Mouse (Mus musculus): ENCODE measurements around the gene Ces2f. TPM values are rescaled to one million over a fixed set of nuclear protein-coding genes. Genes with fewer than 3 reads are reported as not detected.

The Ces2f gene
- total and polyA plus RNA-seq, 2 experiments from 2014 or later: not detected

DNA sequence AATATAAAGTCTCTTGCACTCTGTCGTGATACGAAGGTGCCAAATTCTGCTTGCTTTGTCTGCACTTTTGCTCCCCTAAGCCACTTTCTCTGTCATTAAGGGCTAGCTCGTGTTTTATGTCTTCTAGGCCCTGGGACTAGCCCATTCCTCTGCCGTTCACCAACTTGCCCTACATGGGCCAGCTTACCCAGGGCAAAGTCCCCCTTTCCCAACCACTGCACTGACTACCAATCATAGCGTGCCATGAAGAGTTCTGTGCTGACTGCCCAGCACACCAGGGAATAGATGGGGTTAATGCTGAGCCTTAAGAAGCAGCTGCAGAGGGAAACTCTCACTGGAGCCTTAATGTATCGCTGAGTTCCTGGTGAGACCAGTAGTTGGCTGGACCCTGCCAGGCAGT is 51.0 kb downstream of the Ces2f start:
- Histone ChIP-seq H3K9me3 (ENCODE audit: low read length) (no peaks in the 10 kb centered on the region), H3K4me1 (ENCODE audit: insufficient read depth, low read length) (no peaks in the 10 kb centered on the region), H3K4me3 (ENCODE audit: low read length) (no peak overlapping the region), H3K27ac (no peak overlapping the region), H3K36me3 (ENCODE audit: insufficient read depth, low read length) (no peaks in the 10 kb centered on the region), H3K9ac (replicated peaks; ENCODE audit: low read length) (no peak overlapping the region), H3K4me2 (ENCODE audit: low read depth, low read length) (no peak overlapping the region), H3K27me3 (ENCODE audit: insufficient read depth, low read length) (no peaks in the 10 kb centered on the region)
- no peak for TF ChIP-seq CTCF (IDR thresholded peaks at IDR 0.05; ENCODE audit: low read depth)
- ATAC-seq (no peak), DNase-seq (ENCODE audit: low spot score) (no peak)
- WGBS: 85% methylated on average over 6 of the region's 6 CpGs

DNA sequence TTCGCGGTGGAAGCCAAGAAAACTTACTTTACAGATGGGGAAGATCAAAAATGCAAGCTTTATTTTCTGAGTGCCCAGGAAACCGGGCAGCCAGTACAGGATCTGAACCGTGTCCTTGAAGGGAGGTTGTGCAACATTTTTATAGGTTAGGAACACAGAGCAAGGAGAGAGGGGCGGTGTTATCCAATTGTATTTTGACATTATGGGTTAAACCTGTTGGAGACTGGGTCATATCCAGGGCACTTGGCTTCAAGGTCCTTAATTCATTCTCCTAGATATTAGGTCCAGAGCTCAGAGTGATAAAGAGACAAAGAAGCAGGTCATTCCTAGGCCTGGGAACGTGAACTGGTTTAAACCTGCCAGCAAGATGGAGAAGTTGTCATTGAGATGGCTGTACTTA is 52.0 kb downstream of the Ces2f start:
- no peaks in the 10 kb centered on the region for H3K4me1 ChIP-seq (ENCODE audit: insufficient read depth, low read length)
- no peak overlapping the region for H3K27ac ChIP-seq
- ATAC-seq (no peak), DNase-seq (ENCODE audit: low spot score) (no peak)
- WGBS: 83% methylated on average over 6 of the region's 6 CpGs
- no peaks in the 10 kb centered on the region for H3K36me3 ChIP-seq (ENCODE audit: insufficient read depth, low read length)
- no peak overlapping the region for H3K4me3 ChIP-seq (ENCODE audit: low read length)
- H3K9ac ChIP-seq (replicated peaks; ENCODE audit: low read length): no peak overlapping the region
- no peak for TF ChIP-seq CTCF (IDR thresholded peaks at IDR 0.05; ENCODE audit: low read depth)
- no peaks in the 10 kb centered on the region for H3K9me3 ChIP-seq (ENCODE audit: low read length)
- H3K4me2 ChIP-seq (ENCODE audit: low read depth, low read length): no peak overlapping the region
- H3K27me3 ChIP-seq (ENCODE audit: insufficient read depth, low read length): no peaks in the 10 kb centered on the region

DNA sequence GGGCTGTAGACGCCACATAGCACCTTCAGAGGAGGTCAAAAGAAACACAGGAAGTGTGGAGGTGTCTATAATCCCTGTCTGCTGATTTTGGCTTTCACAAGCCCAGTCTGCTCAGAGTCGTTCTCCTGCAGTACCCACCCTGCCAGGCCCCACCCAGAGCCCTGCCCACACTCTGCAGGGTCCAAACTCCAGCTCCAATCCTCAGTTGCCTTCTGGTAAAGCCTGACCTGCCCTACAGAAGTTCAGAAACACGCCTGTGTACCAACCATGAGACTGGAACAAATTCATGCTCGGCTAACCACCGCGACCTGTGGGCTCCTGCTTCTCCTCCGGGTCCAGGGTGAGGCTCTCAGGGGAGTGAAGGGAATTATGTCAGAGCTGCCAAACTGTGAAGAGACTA is 53.4 kb downstream of the Ces2f start, which contains the start of gene Ces2h:
Gene Ces2h, plus strand, starts transcription at position 268 of the 400 bp plus-strand sequence.
- Histone ChIP-seq H3K36me3 (ENCODE audit: insufficient read depth, low read length) (no peaks in the 10 kb centered on the region), H3K9me3 (ENCODE audit: low read length) (no peaks in the 10 kb centered on the region), H3K27me3 (ENCODE audit: insufficient read depth, low read length) (no peaks in the 10 kb centered on the region), H3K9ac (replicated peaks; ENCODE audit: low read length) (no peak within 1 kb of the TSS), H3K4me2 (ENCODE audit: low read depth, low read length) (no peak within 1 kb of the TSS), H3K4me3 (ENCODE audit: low read length) (no peak within 1 kb of the TSS), H3K4me1 (ENCODE audit: insufficient read depth, low read length) (no peaks in the 10 kb centered on the region), H3K27ac (no peak within 1 kb of the TSS)
- 82% methylated on average over 7 of the region's 7 CpGs for WGBS
- DNase-seq (ENCODE audit: low spot score): no peak
- ATAC-seq: no peak
- TF ChIP-seq CTCF (IDR thresholded peaks at IDR 0.05; ENCODE audit: low read depth): no peak

Other genes with a start within 250 kb of the Ces2f start
- not detected in 2 replicates for gene Ces2a, start 213.4 kb upstream of the Ces2f start, total RNA-seq (2014; rRNA removed)
- gene Ces2a, start 213.4 kb upstream of the Ces2f start, polyA plus RNA-seq (2015; fragmentation: Nextera tagmentation; extraction: Ambion mirVana): not detected in 2 replicates
- gene Ces2b, start 115.8 kb upstream of the Ces2f start, total RNA-seq (2014; rRNA removed): 0.10 TPM in 1 of 2 replicates, not detected in the other
- 0.08 TPM in 2 replicates for gene Ces2b, start 115.8 kb upstream of the Ces2f start, polyA plus RNA-seq (2015; fragmentation: Nextera tagmentation; extraction: Ambion mirVana)
- gene Ces2c, start 100.3 kb upstream of the Ces2f start, total RNA-seq (2014; rRNA removed): not detected in 2 replicates
- gene Ces2c, start 100.3 kb upstream of the Ces2f start, polyA plus RNA-seq (2015; fragmentation: Nextera tagmentation; extraction: Ambion mirVana): not detected in 2 replicates
- gene Ces2e, start 21.1 kb upstream of the Ces2f start, total RNA-seq (2014; rRNA removed): not detected in 2 replicates
- gene Ces2e, start 21.1 kb upstream of the Ces2f start, polyA plus RNA-seq (2015; fragmentation: Nextera tagmentation; extraction: Ambion mirVana): not detected in 2 replicates
- gene Ces2g, start 14.4 kb downstream of the Ces2f start, total RNA-seq (2014; rRNA removed): 0.31 TPM in 1 of 2 replicates, not detected in the other
- gene Ces2g, start 14.4 kb downstream of the Ces2f start, polyA plus RNA-seq (2015; fragmentation: Nextera tagmentation; extraction: Ambion mirVana): 0.19 and 0.20 TPM in 2 replicates
- not detected in 2 replicates for gene Ces2h, start 53.5 kb downstream of the Ces2f start, total RNA-seq (2014; rRNA removed)
- gene Ces2h, start 53.5 kb downstream of the Ces2f start, polyA plus RNA-seq (2015; fragmentation: Nextera tagmentation; extraction: Ambion mirVana): not detected in 2 replicates
- not detected in 2 replicates for gene Ces3a, start 101.2 kb downstream of the Ces2f start, total RNA-seq (2014; rRNA removed)
- gene Ces3a, start 101.2 kb downstream of the Ces2f start, polyA plus RNA-seq (2015; fragmentation: Nextera tagmentation; extraction: Ambion mirVana): not detected in 2 replicates
- gene Ces3b, start 136.4 kb downstream of the Ces2f start, total RNA-seq (2014; rRNA removed): not detected in 2 replicates
- not detected in 2 replicates for gene Ces3b, start 136.4 kb downstream of the Ces2f start, polyA plus RNA-seq (2015; fragmentation: Nextera tagmentation; extraction: Ambion mirVana)
- 0.10 TPM in 1 of 2 replicates, not detected in the other for gene Ces4a, start 184.4 kb downstream of the Ces2f start, total RNA-seq (2014; rRNA removed)
- gene Ces4a, start 184.4 kb downstream of the Ces2f start, polyA plus RNA-seq (2015; fragmentation: Nextera tagmentation; extraction: Ambion mirVana): 0.16 TPM in 1 of 2 replicates, not detected in the other
- gene Cbfb, start 223.3 kb downstream of the Ces2f start, total RNA-seq (2014; rRNA removed): 45.1 and 54.3 TPM in 2 replicates
- gene Cbfb, start 223.3 kb downstream of the Ces2f start, polyA plus RNA-seq (2015; fragmentation: Nextera tagmentation; extraction: Ambion mirVana): 27.8 and 30.5 TPM in 2 replicates